Mouse (Mus musculus): ENCODE results near the gene Mylk4. TPM values are rescaled to one million over a fixed set of nuclear protein-coding genes. Genes with fewer than 3 reads are reported as not detected.

Gene Mylk4
- total and polyA plus RNA-seq, 2 experiments from 2014 or later: 1.6 to 2.8 TPM

GRCm38 (mm10) chr13:32795166-32795565 is 11.4 kb upstream of the Mylk4 start:
- H3K9ac ChIP-seq (replicated peaks; ENCODE audit: low read depth, low read length): no peak overlapping the region
- ATAC-seq (ENCODE audit: insufficient read depth, low read depth): no peak
- no peaks in the 10 kb centered on the region for H3K9me3 ChIP-seq (replicated peaks; ENCODE audit: control insufficient read depth, low read length)
- no peaks in the 10 kb centered on the region for H3K27me3 ChIP-seq (ENCODE audit: control insufficient read depth, insufficient read depth, low read length)
- no peaks in the 10 kb centered on the region for H3K4me1 ChIP-seq (ENCODE audit: control insufficient read depth, insufficient read depth)
- H3K4me3 ChIP-seq (ENCODE audit: low read depth, low read length): no peak overlapping the region
- no peak for DNase-seq (ENCODE audit: low spot score)
- H3K36me3 ChIP-seq (replicated peaks; ENCODE audit: control insufficient read depth, insufficient read depth, low read length): no peaks in the 10 kb centered on the region
- no peak overlapping the region for H3K4me2 ChIP-seq (ENCODE audit: low read depth, low read length)
- peak overlapping the region; percentile 71 for H3K27ac ChIP-seq (ENCODE audit: low read depth)
- WGBS: 86% methylated on average over 5 of the region's 5 CpGs
- TF ChIP-seq CTCF (IDR thresholded peaks at IDR 0.05; ENCODE audit: low read depth): no peak
- TF ChIP-seq EP300 (IDR thresholded peaks at IDR 0.05; ENCODE audit: low read depth): no peak

GRCm38 (mm10) chr13:32794619-32795018 is 10.9 kb upstream of the Mylk4 start:
- H3K4me1 ChIP-seq (ENCODE audit: control insufficient read depth, insufficient read depth): no peaks in the 10 kb centered on the region
- H3K27ac ChIP-seq (ENCODE audit: low read depth): peak overlapping the region; percentile 71
- 22% methylated on average over 2 of the region's 2 CpGs for WGBS
- no peak overlapping the region for H3K4me2 ChIP-seq (ENCODE audit: low read depth, low read length)
- no peaks in the 10 kb centered on the region for H3K27me3 ChIP-seq (ENCODE audit: control insufficient read depth, insufficient read depth, low read length)
- TF ChIP-seq EP300 (IDR thresholded peaks at IDR 0.05; ENCODE audit: low read depth): peak; percentile 25; the same call in 1 of the 2 replicates
- no peak; the same call in 1 of the 2 replicates for TF ChIP-seq CTCF (IDR thresholded peaks at IDR 0.05; ENCODE audit: low read depth)
- no peaks in the 10 kb centered on the region for H3K36me3 ChIP-seq (replicated peaks; ENCODE audit: control insufficient read depth, insufficient read depth, low read length)
- ATAC-seq (ENCODE audit: insufficient read depth, low read depth) (peak; percentile 92), DNase-seq (ENCODE audit: low spot score) (peak; percentile 84)
- no peak overlapping the region for H3K4me3 ChIP-seq (ENCODE audit: low read depth, low read length)
- no peak overlapping the region for H3K9ac ChIP-seq (replicated peaks; ENCODE audit: low read depth, low read length)
- no peaks in the 10 kb centered on the region for H3K9me3 ChIP-seq (replicated peaks; ENCODE audit: control insufficient read depth, low read length)

GRCm38 (mm10) chr13:32789781-32790180 is 6.0 kb upstream of the Mylk4 start:
- no peaks in the 10 kb centered on the region for H3K4me1 ChIP-seq (ENCODE audit: control insufficient read depth, insufficient read depth)
- no peaks in the 10 kb centered on the region for H3K9me3 ChIP-seq (replicated peaks; ENCODE audit: control insufficient read depth, low read length)
- no peak overlapping the region for H3K9ac ChIP-seq (replicated peaks; ENCODE audit: low read depth, low read length)
- H3K36me3 ChIP-seq (replicated peaks; ENCODE audit: control insufficient read depth, insufficient read depth, low read length): no peaks in the 10 kb centered on the region
- TF ChIP-seq CTCF (IDR thresholded peaks at IDR 0.05; ENCODE audit: low read depth): no peak
- no peak for TF ChIP-seq EP300 (IDR thresholded peaks at IDR 0.05; ENCODE audit: low read depth)
- no peak overlapping the region for H3K4me2 ChIP-seq (ENCODE audit: low read depth, low read length)
- 75% methylated on average over 4 of the region's 4 CpGs for WGBS
- no peak overlapping the region for H3K4me3 ChIP-seq (ENCODE audit: low read depth, low read length)
- DNase-seq (ENCODE audit: low spot score) (no peak), ATAC-seq (ENCODE audit: insufficient read depth, low read depth) (no peak)
- no peak overlapping the region for H3K27ac ChIP-seq (ENCODE audit: low read depth)
- H3K27me3 ChIP-seq (ENCODE audit: control insufficient read depth, insufficient read depth, low read length): no peaks in the 10 kb centered on the region

GRCm38 (mm10) chr13:32787584-32787983 is 3.8 kb upstream of the Mylk4 start:
- no peak for ATAC-seq (ENCODE audit: insufficient read depth, low read depth)
- TF ChIP-seq CTCF (IDR thresholded peaks at IDR 0.05; ENCODE audit: low read depth) (no peak), EP300 (IDR thresholded peaks at IDR 0.05; ENCODE audit: low read depth) (no peak)
- H3K36me3 ChIP-seq (replicated peaks; ENCODE audit: control insufficient read depth, insufficient read depth, low read length): no peaks in the 10 kb centered on the region
- no peak for DNase-seq (ENCODE audit: low spot score)
- no peak overlapping the region for H3K27ac ChIP-seq (ENCODE audit: low read depth)
- H3K9me3 ChIP-seq (replicated peaks; ENCODE audit: control insufficient read depth, low read length): no peaks in the 10 kb centered on the region
- 64% methylated on average over 2 of the region's 2 CpGs for WGBS
- H3K9ac ChIP-seq (replicated peaks; ENCODE audit: low read depth, low read length): no peak overlapping the region
- no peak overlapping the region for H3K4me2 ChIP-seq (ENCODE audit: low read depth, low read length)
- H3K4me3 ChIP-seq (ENCODE audit: low read depth, low read length): no peak overlapping the region
- H3K27me3 ChIP-seq (ENCODE audit: control insufficient read depth, insufficient read depth, low read length): no peaks in the 10 kb centered on the region
- H3K4me1 ChIP-seq (ENCODE audit: control insufficient read depth, insufficient read depth): no peaks in the 10 kb centered on the region

GRCm38 (mm10) chr13:32783055-32783454 is 699 bp downstream of the Mylk4 start:
- no peaks in the 10 kb centered on the region for H3K9me3 ChIP-seq (replicated peaks; ENCODE audit: control insufficient read depth, low read length)
- no peak overlapping the region for H3K4me2 ChIP-seq (ENCODE audit: low read depth, low read length)
- no peaks in the 10 kb centered on the region for H3K27me3 ChIP-seq (ENCODE audit: control insufficient read depth, insufficient read depth, low read length)
- no peak overlapping the region for H3K4me3 ChIP-seq (ENCODE audit: low read depth, low read length)
- 40% methylated on average over 5 of the region's 5 CpGs for WGBS
- DNase-seq (ENCODE audit: low spot score) (no peak), ATAC-seq (ENCODE audit: insufficient read depth, low read depth) (no peak)
- H3K4me1 ChIP-seq (ENCODE audit: control insufficient read depth, insufficient read depth): no peaks in the 10 kb centered on the region
- no peak overlapping the region for H3K27ac ChIP-seq (ENCODE audit: low read depth)
- TF ChIP-seq CTCF (IDR thresholded peaks at IDR 0.05; ENCODE audit: low read depth) (peak; percentile 33), EP300 (IDR thresholded peaks at IDR 0.05; ENCODE audit: low read depth) (no peak)
- H3K9ac ChIP-seq (replicated peaks; ENCODE audit: low read depth, low read length): no peak overlapping the region
- no peaks in the 10 kb centered on the region for H3K36me3 ChIP-seq (replicated peaks; ENCODE audit: control insufficient read depth, insufficient read depth, low read length)

- Histone ChIP-seq H3K9me3 (replicated peaks; ENCODE audit: control insufficient read depth, low read length) (no peaks in the 10 kb centered on the region), H3K9ac (replicated peaks; ENCODE audit: low read depth, low read length) (no peak overlapping the region), H3K4me3 (ENCODE audit: low read depth, low read length) (no peak overlapping the region), H3K4me2 (ENCODE audit: low read depth, low read length) (no peak overlapping the region), H3K27ac (ENCODE audit: low read depth) (peak overlapping the region; percentile 44), H3K36me3 (replicated peaks; ENCODE audit: control insufficient read depth, insufficient read depth, low read length) (no peaks in the 10 kb centered on the region), H3K4me1 (ENCODE audit: control insufficient read depth, insufficient read depth) (peaks cover 26% of the 10 kb centered on the region; the same call in 1 of the 2 replicates), H3K27me3 (ENCODE audit: control insufficient read depth, insufficient read depth, low read length) (no peaks in the 10 kb centered on the region)
- DNase-seq (ENCODE audit: low spot score) (no peak), ATAC-seq (ENCODE audit: insufficient read depth, low read depth) (no peak)
- WGBS: 51% methylated on average over 3 of the region's 3 CpGs
- TF ChIP-seq EP300 (IDR thresholded peaks at IDR 0.05; ENCODE audit: low read depth) (no peak), CTCF (IDR thresholded peaks at IDR 0.05; ENCODE audit: low read depth) (no peak)
Observed at GRCm38 (mm10) chr13:32778861-32779260, 4.9 kb downstream of the Mylk4 start.
